Mouse (Mus musculus) myocyte (in vitro differentiated cells): ENCODE measurements around the gene Sh3kbp1. TPM values are rescaled to one million over a fixed set of nuclear protein-coding genes. Genes with fewer than 3 reads are reported as not detected.

ENCODE experiments used
- H3K27me3 ChIP-seq: one replicate; pipeline ENCODE4 v1.6.1; 2011; ENCODE audit not compliant: control insufficient read depth, insufficient read depth, insufficient read length
- H3K36me3 ChIP-seq: one replicate; pipeline ENCODE4 v1.6.1; 2011; ENCODE audit not compliant: control insufficient read depth, insufficient read depth
- H3K4me2 ChIP-seq: one replicate; pipeline ENCODE4 v1.6.1; 2011; ENCODE audit warnings: low read depth, control low read depth
- H3K4me3 ChIP-seq: one replicate; pipeline ENCODE4 v1.5.1; 2011; ENCODE audit warnings: mild to moderate bottlenecking, control low read depth, moderate library complexity
- H3K79me2 ChIP-seq: one replicate; pipeline ENCODE4 v1.6.1; 2011; ENCODE audit not compliant: control insufficient read depth, insufficient read depth
- H3ac ChIP-seq: one replicate; pipeline ENCODE4 v1.6.1; 2011; ENCODE audit not compliant: control insufficient read depth, insufficient read length
- CEBPB ChIP-seq: IDR thresholded peaks from 2 replicates; pipeline ENCODE4 v1.6.1; 2011; ENCODE audit warnings: mild to moderate bottlenecking, moderate library complexity; ENCODE audit not compliant: poor library complexity, insufficient read depth, severe bottlenecking
- E2F4 ChIP-seq: IDR thresholded peaks from one replicate; pipeline ENCODE4 v1.6.1; 2011; ENCODE audit warnings: mild to moderate bottlenecking, control low read depth, moderate library complexity; ENCODE audit not compliant: insufficient read depth
- MAX ChIP-seq: IDR thresholded peaks from one replicate; pipeline ENCODE4 v1.6.1; 2011; ENCODE audit warnings: low read depth, mild to moderate bottlenecking, control low read depth
- MYOD1 ChIP-seq, 3 experiments: IDR thresholded peaks; one replicate each; pipeline ENCODE4 v1.6.1; 2011; ENCODE audit warnings: control low read depth in 2 of 3, low read depth in 2 of 3, mild to moderate bottlenecking in 2 of 3, moderate library complexity in 1 of 3; ENCODE audit not compliant: insufficient read length in 2 of 3, control insufficient read depth in 1 of 3
- MYOG ChIP-seq, 3 experiments: IDR thresholded peaks; one replicate each; pipeline ENCODE4 v1.6.1; 2011; ENCODE audit warnings: control low read depth in 2 of 3, low read depth in 2 of 3, mild to moderate bottlenecking in 2 of 3; ENCODE audit not compliant: insufficient read length in 2 of 3, control insufficient read depth in 1 of 3, insufficient read depth in 1 of 3
- POLR2A ChIP-seq: IDR thresholded peaks from one replicate; pipeline ENCODE4 v1.6.1; 2011; ENCODE audit warnings: low read depth, mild to moderate bottlenecking, control low read depth, moderate library complexity; ENCODE audit not compliant: insufficient read length
- POLR2AphosphoS2 ChIP-seq: IDR thresholded peaks from one replicate; pipeline ENCODE4 v1.6.1; 2011; ENCODE audit warnings: low read depth, control low read depth; ENCODE audit not compliant: insufficient read length
- REST ChIP-seq: IDR thresholded peaks from one replicate; pipeline ENCODE4 v1.6.1; 2011; ENCODE audit warnings: mild to moderate bottlenecking, control low read depth, moderate library complexity; ENCODE audit not compliant: insufficient read depth, insufficient read length
- SRF ChIP-seq: IDR thresholded peaks from one replicate; pipeline ENCODE4 v1.6.1; 2011; ENCODE audit warnings: low read depth; ENCODE audit not compliant: control insufficient read depth, insufficient read length
- TCF12 ChIP-seq: IDR thresholded peaks from one replicate; pipeline ENCODE4 v1.6.1; 2011; ENCODE audit warnings: mild to moderate bottlenecking, control low read depth; ENCODE audit not compliant: poor library complexity, insufficient read depth, severe bottlenecking
- TCF3 ChIP-seq: IDR thresholded peaks from one replicate; pipeline ENCODE4 v1.6.1; 2011; ENCODE audit warnings: low read depth, control low read depth; ENCODE audit not compliant: insufficient read length
- USF1 ChIP-seq: IDR thresholded peaks from one replicate; pipeline ENCODE4 v1.6.1; 2011; ENCODE audit warnings: low read depth, mild to moderate bottlenecking, control low read depth, moderate library complexity
- polyA plus RNA-seq: library from polyadenylated mRNA; unstranded; fragments of >200 nt; fragmentation: generic; extraction: Trizol; gene quantifications from one replicate; pipeline ENCODE4 v1.2.1, GENCODE M21; 2012; ENCODE audit warnings: missing spikeins

The Sh3kbp1 gene
- polyA plus RNA-seq, 1 experiment: 31.7 TPM

DNA sequence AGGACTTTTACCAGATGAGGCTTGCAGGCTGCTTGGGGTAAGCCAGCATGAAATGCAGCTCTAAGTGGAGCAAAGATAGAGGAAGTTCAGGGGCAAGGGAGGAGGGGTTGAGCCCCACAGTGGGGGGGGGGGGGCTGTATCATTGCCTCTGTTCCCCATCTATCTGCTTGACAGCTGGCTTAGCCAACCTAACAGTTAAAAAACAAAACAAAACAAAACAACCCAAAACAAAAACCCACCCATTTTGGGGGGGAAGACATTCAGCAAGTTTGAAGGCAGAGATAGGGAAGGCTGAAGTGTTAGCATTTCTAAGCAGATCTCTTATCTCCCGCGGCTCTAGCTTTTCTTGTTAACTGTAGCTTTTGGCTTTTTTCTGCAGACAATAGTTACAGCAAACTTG, 49.2 kb downstream of the Sh3kbp1 start:
- Histone ChIP-seq H3ac (no peak overlapping the region), H3K4me3 (no peak overlapping the region), H3K79me2 (peaks cover 29% of the 10 kb centered on the region), H3K36me3 (no peaks in the 10 kb centered on the region), H3K27me3 (no peaks in the 10 kb centered on the region), H3K4me2 (no peak overlapping the region)
- TF ChIP-seq POLR2A: no peak
- TF ChIP-seq MYOG (IDR thresholded peaks at IDR 0.05; ENCODE audit: control insufficient read depth in 1 of 3, insufficient read depth in 1 of 3, insufficient read length in 2 of 3, low read depth in 2 of 3): no peak
- TF ChIP-seq CEBPB: no peak

DNA sequence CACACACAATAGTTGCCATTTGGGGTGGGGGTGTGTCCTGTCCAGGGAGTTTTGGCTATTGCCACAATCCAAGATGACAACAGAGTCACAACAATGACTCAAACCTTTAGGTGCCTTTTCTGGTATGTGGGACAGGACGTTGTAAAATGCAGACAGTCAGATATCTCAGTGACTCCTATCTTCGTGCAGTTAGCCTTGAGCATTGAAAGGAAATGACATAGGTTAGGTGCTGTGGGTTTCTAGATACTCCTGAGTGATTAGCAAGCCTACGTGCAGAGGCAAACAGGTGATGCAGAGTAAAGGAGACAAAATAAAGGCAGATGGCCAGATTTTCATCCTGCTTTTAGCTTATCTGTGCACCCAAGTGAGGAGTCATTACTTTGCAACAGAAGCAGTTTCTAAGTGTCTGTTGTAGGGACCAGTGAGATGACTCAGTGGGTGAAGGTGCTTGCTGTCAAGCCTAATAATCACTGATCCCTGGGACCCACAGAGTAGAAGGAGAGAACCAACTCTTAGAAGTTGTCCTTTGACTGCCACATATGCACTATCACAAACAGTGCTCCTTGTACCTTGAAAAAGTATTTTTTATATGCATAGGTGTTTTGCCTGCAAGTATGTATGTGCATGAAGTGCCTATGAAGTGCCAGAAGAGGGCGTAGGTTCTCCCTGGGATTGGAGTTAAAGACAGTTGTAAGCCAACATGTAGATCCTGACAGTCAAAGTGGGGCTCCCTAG, 50.7 kb downstream of the Sh3kbp1 start:
- H3K79me2 ChIP-seq: peaks cover 21% of the 10 kb centered on the region
- H3K36me3 ChIP-seq: no peaks in the 10 kb centered on the region
- H3ac ChIP-seq: no peak overlapping the region
- H3K4me3 ChIP-seq: no peak overlapping the region
- H3K27me3 ChIP-seq: no peaks in the 10 kb centered on the region
- TF ChIP-seq TCF3 (no peak), SRF (no peak), POLR2A (no peak), E2F4 (no peak), TCF12 (no peak), REST (no peak), MAX (no peak), MYOD1 (IDR thresholded peaks at IDR 0.05; ENCODE audit: control insufficient read depth in 1 of 3, insufficient read length in 2 of 3, low read depth in 2 of 3) (no peak), CEBPB (no peak), MYOG (IDR thresholded peaks at IDR 0.05; ENCODE audit: control insufficient read depth in 1 of 3, insufficient read depth in 1 of 3, insufficient read length in 2 of 3, low read depth in 2 of 3) (no peak), USF1 (no peak), POLR2AphosphoS2 (no peak)
- H3K4me2 ChIP-seq: no peak overlapping the region

DNA sequence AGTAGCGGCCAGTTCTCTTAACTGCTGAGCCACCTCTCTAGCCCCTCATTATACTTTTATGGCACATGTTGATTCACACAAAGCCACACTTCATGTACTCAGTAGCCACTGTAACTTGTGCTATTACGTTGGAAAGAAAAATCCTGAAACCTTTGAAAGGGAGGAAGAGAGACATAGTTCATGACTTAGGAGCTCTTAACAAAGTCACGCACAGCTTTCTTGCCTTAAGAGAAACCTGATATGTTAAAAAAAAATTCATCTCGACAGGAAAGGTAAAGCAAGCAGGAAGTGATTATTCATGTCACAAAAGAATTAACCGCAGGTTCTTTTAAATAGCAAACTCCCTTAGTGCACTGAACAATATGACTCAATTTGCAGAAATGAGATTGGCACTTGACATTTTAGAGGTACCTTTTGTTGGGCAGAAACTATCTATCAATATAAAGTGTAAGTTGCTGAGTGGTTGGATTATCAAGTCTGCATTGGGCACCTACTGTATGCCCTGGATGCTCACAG, 51.3 kb downstream of the Sh3kbp1 start:
- Histone ChIP-seq H3K36me3 (no peaks in the 10 kb centered on the region), H3K4me3 (no peak overlapping the region), H3K27me3 (no peaks in the 10 kb centered on the region), H3ac (no peak overlapping the region), H3K4me2 (peak overlapping the region; percentile 20), H3K79me2 (peaks cover 16% of the 10 kb centered on the region)
- TF ChIP-seq MYOD1 (IDR thresholded peaks at IDR 0.05; ENCODE audit: control insufficient read depth in 1 of 3, insufficient read length in 2 of 3, low read depth in 2 of 3) (no peak), POLR2A (no peak), MAX (no peak), TCF3 (no peak), E2F4 (no peak), POLR2AphosphoS2 (no peak), CEBPB (no peak), TCF12 (no peak), MYOG (IDR thresholded peaks at IDR 0.05; ENCODE audit: control insufficient read depth in 1 of 3, insufficient read depth in 1 of 3, insufficient read length in 2 of 3, low read depth in 2 of 3) (no peak), REST (no peak), SRF (no peak), USF1 (no peak)

DNA sequence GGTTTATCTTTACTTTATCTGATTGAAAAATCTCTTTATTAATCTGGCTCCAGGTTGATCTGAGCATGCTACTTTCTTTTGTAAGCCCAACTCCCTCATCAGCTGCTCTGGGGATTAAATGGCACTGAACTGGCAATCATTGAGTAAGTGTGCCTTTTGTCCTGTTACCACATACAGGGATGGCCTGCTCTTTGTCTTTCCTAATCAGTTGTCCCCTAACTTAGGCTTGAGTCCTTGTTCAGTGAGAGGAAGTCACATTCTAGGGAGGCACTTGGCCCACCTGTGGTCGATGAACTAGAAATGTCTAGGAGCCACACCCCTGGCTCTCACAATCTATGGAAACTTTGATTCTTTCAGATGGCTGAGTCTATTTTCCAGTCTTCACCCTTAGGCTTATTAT, 58.4 kb downstream of the Sh3kbp1 start:
- no peak overlapping the region for H3K4me3 ChIP-seq
- H3K36me3 ChIP-seq: no peaks in the 10 kb centered on the region
- H3K79me2 ChIP-seq: no peaks in the 10 kb centered on the region
- no peaks in the 10 kb centered on the region for H3K27me3 ChIP-seq
- H3ac ChIP-seq: no peak overlapping the region
- H3K4me2 ChIP-seq: no peak overlapping the region
- no peak for TF ChIP-seq POLR2AphosphoS2
- no peak for TF ChIP-seq REST
- no peak for TF ChIP-seq MYOG (IDR thresholded peaks at IDR 0.05; ENCODE audit: control insufficient read depth in 1 of 3, insufficient read depth in 1 of 3, insufficient read length in 2 of 3, low read depth in 2 of 3)

DNA sequence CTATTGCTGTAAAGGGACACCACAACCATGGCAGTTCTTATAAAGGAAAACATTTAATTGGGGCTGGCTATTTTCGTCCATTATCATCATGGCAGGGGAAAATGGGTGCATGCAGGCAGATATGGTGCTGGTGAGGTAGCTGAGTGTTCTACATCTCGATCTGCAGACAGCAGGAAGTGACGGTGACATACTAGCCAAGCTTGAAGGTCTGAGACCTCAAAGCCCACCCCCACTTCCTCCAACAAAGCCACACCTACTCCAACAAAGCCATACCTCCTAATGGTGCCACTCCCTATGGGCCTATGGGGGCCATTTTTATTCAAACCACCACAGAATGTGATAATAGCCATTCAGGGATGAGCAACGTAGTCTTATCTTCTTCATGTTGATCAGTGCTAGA, 59.8 kb downstream of the Sh3kbp1 start:
- H3K4me3 ChIP-seq: no peak overlapping the region
- no peaks in the 10 kb centered on the region for H3K79me2 ChIP-seq
- TF ChIP-seq USF1 (no peak), SRF (no peak), REST (no peak), TCF3 (no peak), POLR2A (no peak), MAX (no peak), POLR2AphosphoS2 (no peak), TCF12 (no peak), MYOG (IDR thresholded peaks at IDR 0.05; ENCODE audit: control insufficient read depth in 1 of 3, insufficient read depth in 1 of 3, insufficient read length in 2 of 3, low read depth in 2 of 3) (no peak), CEBPB (no peak), MYOD1 (IDR thresholded peaks at IDR 0.05; ENCODE audit: control insufficient read depth in 1 of 3, insufficient read length in 2 of 3, low read depth in 2 of 3) (no peak)
- no peak overlapping the region for H3ac ChIP-seq
- H3K36me3 ChIP-seq: no peaks in the 10 kb centered on the region
- no peak overlapping the region for H3K4me2 ChIP-seq
- H3K27me3 ChIP-seq: no peaks in the 10 kb centered on the region
